Mouse (Mus musculus) heart, postnatal 0 days (tissue): Measurements from ENCODE around the gene Cdh12.

Experiments used
- CTCF ChIP-seq: IDR thresholded peaks from 2 replicates; pipeline ENCODE4 v1.5.1; 2016; ENCODE audit warnings: antibody characterized with exemption, control low read depth, low read depth
- EP300 ChIP-seq: IDR thresholded peaks from 2 replicates; pipeline ENCODE4 v1.6.1; 2016; ENCODE audit warnings: antibody characterized with exemption, low read depth

DNA sequence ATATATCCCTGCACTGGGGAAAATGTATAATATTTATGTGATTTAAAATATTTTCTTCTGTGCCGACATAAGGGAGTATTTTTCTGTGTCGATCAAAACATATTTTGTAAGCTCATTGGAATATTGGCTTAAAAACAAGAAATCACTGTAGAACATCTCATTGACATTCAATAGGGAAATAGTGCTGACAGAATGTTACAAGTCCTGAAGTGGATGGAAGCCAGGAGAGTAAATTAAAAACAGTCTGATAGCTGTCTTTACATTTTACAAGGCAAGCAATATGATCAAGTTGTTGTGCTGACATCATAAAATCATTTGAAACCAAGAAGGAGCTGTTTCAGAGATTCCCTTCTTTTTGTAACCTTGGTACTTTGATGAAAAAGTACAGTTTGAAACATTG, 349.5 kb downstream of the Cdh12 start:
- TF ChIP-seq CTCF (no peak), EP300 (no peak)
